Mouse (Mus musculus): ENCODE measurements around the gene Etnk1. TPM values are rescaled to one million over a fixed set of nuclear protein-coding genes. Genes with fewer than 3 reads are reported as not detected.
A peak's percentile ranks its signal among the peaks of the same experiment; 100 is the strongest.
"Not testable (repeated sequence)": the region's sequence is repeated elsewhere in the genome, so short reads cannot be mapped to it uniquely, and the experiment has no call there.

The Etnk1 gene
- total RNA-seq, 2 experiments from 2014 or later, result 151 to 153 TPM

- DNase-seq (ENCODE audit: extremely low spot score in 1 of 2, low spot score in 2 of 2), result peak; percentile 36 to 80
- intact Hi-C loops (cut with DNase I), result loop anchor here (5.0 kb wide), 1 partner anchor 60 kb away; no protein-coding TSS in a partner anchor
Measured at GRCm38 (mm10) chr6:143167409-143167919, 443 bp downstream of the Etnk1 start.

DNA sequence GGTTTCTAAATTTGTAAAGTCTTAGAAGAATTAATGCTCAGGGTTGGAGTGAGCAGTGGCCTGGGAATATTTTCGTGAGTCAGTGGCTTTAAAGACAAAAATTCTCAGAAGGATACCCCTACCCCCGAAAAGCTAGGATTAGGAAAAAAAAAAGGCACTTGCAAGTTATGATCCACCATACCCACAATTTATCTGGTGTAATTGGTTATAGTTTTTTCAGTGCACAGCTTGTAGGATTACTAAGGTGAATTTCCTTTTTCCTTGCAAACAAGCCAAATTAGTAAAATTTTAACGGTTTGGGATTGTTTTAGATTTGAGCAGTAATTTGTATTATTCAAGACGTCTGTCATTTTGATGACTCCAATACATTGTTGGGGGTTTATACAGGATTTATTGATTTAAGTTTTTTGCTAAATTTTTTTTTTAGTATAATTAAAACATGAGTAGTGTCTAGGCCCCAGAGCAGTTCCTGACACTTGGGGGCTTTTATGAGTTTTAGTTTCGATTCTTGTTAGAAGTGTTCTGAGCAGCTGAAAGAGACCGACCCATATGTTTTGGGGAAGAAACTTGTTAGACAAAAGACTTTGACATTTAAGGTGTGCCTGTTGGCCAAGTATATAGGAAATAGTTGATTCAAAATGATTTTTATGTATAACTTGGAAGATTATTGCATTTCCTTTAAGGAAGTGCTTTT is 1.1 kb downstream of the Etnk1 start:
- intact Hi-C loops (cut with DNase I), result loop anchor here (5.0 kb wide), 1 partner anchor 61 kb away; no protein-coding TSS in a partner anchor
- DNase-seq (ENCODE audit: extremely low spot score in 1 of 2, low spot score in 2 of 2), result no peak

GRCm38 (mm10) chr6:143169385-143169784 is 2.4 kb downstream of the Etnk1 start:
- no peak for DNase-seq (ENCODE audit: extremely low spot score in 1 of 2, low spot score in 2 of 2)
- intact Hi-C loops (cut with DNase I), result loop anchor here (5.0 kb wide), 1 partner anchor 62 kb away; no protein-coding TSS in a partner anchor

GRCm38 (mm10) chr6:143170166-143170960 is 3.3 kb downstream of the Etnk1 start:
- DNase-seq (ENCODE audit: extremely low spot score in 1 of 2, low spot score in 2 of 2), result no peak
- intact Hi-C loops (cut with DNase I), result loop anchor here (10.0 kb wide), 1 partner anchor 396 kb away; no protein-coding TSS in a partner anchor

GRCm38 (mm10) chr6:143171066-143171465 is 4.0 kb downstream of the Etnk1 start:
- intact Hi-C loops (cut with DNase I), result loop anchor here (10.0 kb wide), 1 partner anchor 396 kb away; no protein-coding TSS in a partner anchor
- DNase-seq (ENCODE audit: extremely low spot score in 1 of 2, low spot score in 2 of 2), result no peak

- no peak for DNase-seq (ENCODE audit: extremely low spot score in 1 of 2, low spot score in 2 of 2)
- intact Hi-C loops (cut with DNase I), result loop anchor here (10.0 kb wide), 1 partner anchor 397 kb away; no protein-coding TSS in a partner anchor
Measured at GRCm38 (mm10) chr6:143171781-143172465, 4.9 kb downstream of the Etnk1 start.

DNA sequence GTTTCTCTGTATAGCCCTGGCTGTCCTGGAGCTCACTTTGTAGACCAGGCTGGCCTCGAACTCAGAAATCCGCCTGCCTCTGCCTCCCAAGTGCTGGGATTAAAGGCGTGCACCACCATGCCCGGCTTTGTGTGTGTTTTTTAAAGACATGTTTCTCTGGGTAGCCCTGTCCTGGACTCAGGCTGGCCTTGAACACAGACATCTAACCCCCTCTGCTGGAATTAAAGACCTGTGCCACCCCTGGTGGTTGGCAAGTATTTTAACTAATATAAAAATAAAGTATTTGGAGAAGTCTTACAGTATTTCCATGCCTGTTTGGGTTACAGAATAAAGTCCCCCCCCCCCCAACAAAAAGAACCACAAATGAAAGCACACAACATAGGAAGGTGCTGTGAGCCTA is 5.7 kb downstream of the Etnk1 start:
- intact Hi-C loops (cut with DNase I), result loop anchor here (10.0 kb wide), 1 partner anchor 398 kb away; no protein-coding TSS in a partner anchor
- DNase-seq (ENCODE audit: extremely low spot score in 1 of 2, low spot score in 2 of 2), result not testable (repeated sequence)

DNA sequence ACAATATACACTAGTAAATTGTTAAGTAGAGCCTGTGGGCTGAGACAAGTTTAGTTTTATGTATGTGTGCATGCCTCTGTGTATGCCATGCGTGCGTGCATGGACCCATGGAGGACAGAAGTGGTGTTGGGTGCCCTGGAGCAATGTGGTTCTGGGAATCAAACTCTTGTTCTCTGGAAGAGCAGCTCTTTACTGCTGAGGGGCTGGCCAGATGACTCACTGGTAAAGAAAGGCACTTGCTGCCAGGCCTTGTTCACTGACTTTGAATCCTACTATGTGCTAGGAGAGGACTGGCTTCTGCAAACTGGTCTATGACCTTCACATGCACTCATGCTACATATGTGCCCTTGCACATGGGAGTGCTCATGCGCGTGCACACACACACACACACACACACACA is 7.2 kb downstream of the Etnk1 start:
- intact Hi-C loops (cut with DNase I), result loop anchor here (10.0 kb wide), 1 partner anchor 399 kb away; no protein-coding TSS in a partner anchor

DNA sequence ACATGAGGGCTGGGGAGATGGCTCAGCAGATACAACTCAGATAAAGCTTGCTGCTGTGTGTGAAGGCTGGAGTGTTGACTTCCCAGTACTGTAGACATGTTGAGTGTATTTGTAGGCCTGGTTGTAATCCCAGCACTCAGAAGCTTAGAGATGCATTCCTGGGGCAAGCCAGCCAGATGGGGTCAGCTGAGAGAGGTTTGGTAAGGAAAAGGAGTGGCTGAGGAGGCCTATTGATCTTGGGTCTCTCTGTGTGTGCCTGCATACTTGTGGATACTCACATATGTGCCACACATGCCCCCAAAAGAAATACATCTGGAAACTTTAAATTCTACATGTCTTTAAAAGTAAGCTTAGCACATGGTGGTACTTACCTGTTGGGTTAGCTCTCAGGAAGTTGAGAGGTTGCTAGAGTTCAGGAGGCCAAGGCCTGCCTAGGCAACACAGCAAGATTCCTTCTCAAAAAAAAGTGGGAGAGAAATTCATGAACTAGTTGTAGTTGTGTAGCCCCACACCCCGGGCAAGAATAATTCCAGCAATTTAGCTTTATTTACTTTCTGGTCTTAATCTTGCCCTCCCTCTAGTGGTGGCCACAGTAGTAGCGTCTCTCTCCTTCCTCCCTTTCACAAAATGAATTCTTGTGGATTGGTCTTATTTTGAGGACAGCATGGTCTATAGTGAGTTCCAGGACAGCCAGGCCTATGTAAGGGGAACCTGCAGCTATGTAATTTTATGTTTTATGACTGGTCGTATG is 8.1 kb downstream of the Etnk1 start:
- intact Hi-C loops (cut with DNase I), result loop anchor here (5.0 to 10.0 kb wide), 2 partner anchors 138 to 400 kb away; no protein-coding TSS in a partner anchor
- DNase-seq (ENCODE audit: extremely low spot score in 1 of 2, low spot score in 2 of 2), result peak in 1 of 2 experiments; percentile 48

More for the DNA sequence above, 7.2 kb downstream of the Etnk1 start:
- DNase-seq (ENCODE audit: extremely low spot score in 1 of 2, low spot score in 2 of 2), result no peak

GRCm38 (mm10) chr6:143176076-143176475 is 9.1 kb downstream of the Etnk1 start:
- intact Hi-C loops (cut with DNase I), result loop anchor here (5.0 to 10.0 kb wide), 2 partner anchors 139 to 401 kb away; no protein-coding TSS in a partner anchor
- DNase-seq (ENCODE audit: extremely low spot score in 1 of 2, low spot score in 2 of 2), result no peak

DNA sequence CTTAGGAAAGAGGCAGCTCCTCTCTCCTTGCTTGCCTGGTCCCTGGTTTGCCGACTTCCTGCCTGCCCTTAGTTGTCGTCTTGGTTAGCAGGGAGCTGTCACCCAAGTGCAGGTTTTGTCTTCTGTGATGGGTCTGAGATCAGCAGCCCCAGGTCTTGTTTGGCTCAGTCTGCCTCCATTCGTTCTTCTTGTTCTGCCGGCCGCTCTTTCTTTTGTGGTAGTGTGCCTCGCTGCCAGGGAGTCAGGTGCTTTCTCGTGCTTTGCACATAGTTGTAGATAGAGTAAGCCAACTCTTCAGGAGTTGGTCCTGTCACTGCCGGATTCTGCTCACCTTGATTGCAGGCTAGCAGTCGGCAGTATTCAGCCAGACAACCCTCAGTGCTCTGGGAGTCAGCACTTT is 9.6 kb downstream of the Etnk1 start:
- intact Hi-C loops (cut with DNase I), result loop anchor here (5.0 to 10.0 kb wide), 2 partner anchors 139 to 402 kb away; no protein-coding TSS in a partner anchor
- DNase-seq (ENCODE audit: extremely low spot score in 1 of 2, low spot score in 2 of 2), result no peak

GRCm38 (mm10) chr6:143179181-143179580 is 12.2 kb downstream of the Etnk1 start:
- no peak for DNase-seq (ENCODE audit: extremely low spot score in 1 of 2, low spot score in 2 of 2)
- intact Hi-C loops (cut with DNase I), result loop anchor here (5.0 to 10.0 kb wide), 2 partner anchors 142 to 404 kb away; no protein-coding TSS in a partner anchor

DNA sequence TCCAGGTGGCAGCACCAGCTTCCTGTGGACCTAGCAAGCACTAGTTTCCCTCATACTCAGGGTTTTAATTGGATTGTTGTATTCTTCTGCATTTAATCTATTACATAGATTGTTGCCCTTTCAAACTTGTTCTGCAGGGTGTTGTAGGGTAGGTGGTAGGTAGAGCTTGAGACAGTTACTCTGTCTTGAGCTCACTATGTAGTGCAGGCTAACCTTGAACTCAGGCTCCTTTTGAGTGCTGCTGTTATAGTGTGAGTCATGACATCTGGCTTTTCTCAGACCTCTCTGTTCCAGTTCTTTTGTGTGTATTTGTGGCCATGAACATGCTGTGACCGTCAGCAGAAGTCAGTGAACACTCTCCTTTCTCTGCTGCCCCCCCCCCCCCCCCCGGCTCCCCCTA is 12.7 kb downstream of the Etnk1 start:
- intact Hi-C loops (cut with DNase I), result loop anchor here (5.0 to 10.0 kb wide), 2 partner anchors 142 to 405 kb away; no protein-coding TSS in a partner anchor
- no peak for DNase-seq (ENCODE audit: extremely low spot score in 1 of 2, low spot score in 2 of 2)

DNA sequence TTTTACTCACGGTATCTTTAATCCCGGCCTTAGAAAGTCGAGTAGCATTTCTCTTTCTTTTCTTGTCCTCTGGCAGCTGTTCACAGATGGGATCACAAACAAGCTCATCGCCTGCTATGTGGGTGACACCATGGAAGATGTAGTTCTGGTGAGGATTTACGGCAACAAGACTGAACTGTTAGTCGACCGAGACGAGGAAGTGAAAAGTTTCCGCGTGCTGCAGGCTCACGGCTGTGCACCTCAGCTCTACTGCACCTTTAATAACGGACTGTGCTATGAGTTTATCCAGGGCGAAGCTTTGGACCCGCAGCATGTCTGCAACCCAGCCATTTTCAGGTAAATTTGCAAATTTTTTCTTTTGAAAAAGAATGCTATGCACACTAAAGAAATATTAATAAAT is 13.5 kb downstream of the Etnk1 start:
- intact Hi-C loops (cut with DNase I), result no loop called here
- DNase-seq (ENCODE audit: extremely low spot score in 1 of 2, low spot score in 2 of 2), result no peak

- no peak for DNase-seq (ENCODE audit: extremely low spot score in 1 of 2, low spot score in 2 of 2)
- intact Hi-C loops (cut with DNase I), result no loop called here
Measured at GRCm38 (mm10) chr6:143184099-143184498, 17.1 kb downstream of the Etnk1 start.

DNA sequence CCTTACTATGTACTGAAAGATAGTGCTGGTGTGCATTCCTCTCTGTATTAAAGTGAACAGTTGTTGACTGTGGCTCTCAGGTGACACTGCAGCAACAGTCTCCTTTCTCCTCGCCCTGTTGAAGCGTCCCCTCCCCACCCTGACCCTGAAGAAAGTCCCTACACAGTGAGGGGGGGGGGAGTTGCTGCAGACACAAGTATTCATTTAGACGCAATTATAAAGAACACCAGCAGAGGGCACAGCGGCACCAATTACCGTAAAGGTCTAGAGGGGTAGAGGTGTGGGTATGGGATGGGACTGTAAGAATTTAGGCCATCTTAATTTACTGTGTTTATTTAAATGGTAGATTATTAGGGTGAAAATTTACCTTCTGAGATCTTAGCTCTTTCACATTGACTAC is 17.7 kb downstream of the Etnk1 start:
- DNase-seq (ENCODE audit: extremely low spot score in 1 of 2, low spot score in 2 of 2), result no peak
- intact Hi-C loops (cut with DNase I), result no loop called here

- no peak for DNase-seq (ENCODE audit: extremely low spot score in 1 of 2, low spot score in 2 of 2)
- intact Hi-C loops (cut with DNase I), result no loop called here
Measured at GRCm38 (mm10) chr6:143190838-143191476, 23.9 kb downstream of the Etnk1 start.
